Mouse (Mus musculus): ENCODE data around the gene Abhd2.

GRCm38 (mm10) chr7:79388671-79389206, 115.7 kb downstream of the Abhd2 start:
- TF ChIP-seq CTCF (IDR thresholded peaks at IDR 0.05; ENCODE audit: borderline replicate concordance, control insufficient read depth, extremely low read depth, insufficient read depth, low read length, poor library complexity) = no peak
- TF ChIP-seq POLR2A (IDR thresholded peaks at IDR 0.05; ENCODE audit: control insufficient read depth, extremely low read depth, insufficient read depth, low read length, poor library complexity) = no peak

All from thymus, adult 2 months (tissue).